Mouse (Mus musculus) MEL (cell line): ENCODE data around the gene Mesp2. TPM values are rescaled to one million over a fixed set of nuclear protein-coding genes. Genes with fewer than 3 reads are reported as not detected.

Experiments
- EP300 ChIP-seq, 2 experiments: IDR thresholded peaks; 2 replicates each; pipeline ENCODE4 v1.6.1; 2011; ENCODE audit warnings: improper control_type of control experiment in 2 of 2, low read length in 2 of 2, low read depth in 1 of 2, mild to moderate bottlenecking in 1 of 2
- HCFC1 ChIP-seq: IDR thresholded peaks from 2 replicates; pipeline ENCODE4 v1.6.1; 2012; ENCODE audit warnings: low read depth, mild to moderate bottlenecking, inconsistent platforms, low read length, improper control_type of control experiment, moderate library complexity
- MAFK ChIP-seq: IDR thresholded peaks from 2 replicates; pipeline ENCODE4 v1.6.1; 2011; ENCODE audit warnings: low read depth, mild to moderate bottlenecking, low read length, improper control_type of control experiment, borderline replicate concordance
- MAX ChIP-seq: IDR thresholded peaks from 2 replicates; pipeline ENCODE4 v1.6.1; 2011; ENCODE audit warnings: low read length, improper control_type of control experiment
- MXI1 ChIP-seq: IDR thresholded peaks from 2 replicates; pipeline ENCODE4 v1.6.1; 2011; ENCODE audit warnings: mild to moderate bottlenecking, low read depth, low read length, improper control_type of control experiment
- POLR2A ChIP-seq, 2 experiments: IDR thresholded peaks; 2 replicates each; pipeline ENCODE4 v1.6.1; 2011 to 2012; ENCODE audit warnings: low read length in 2 of 2, mild to moderate bottlenecking in 2 of 2, control low read depth in 1 of 2, improper control_type of control experiment in 1 of 2, low read depth in 1 of 2, moderate library complexity in 1 of 2; ENCODE audit not compliant: control insufficient read depth in 1 of 2, insufficient read depth in 1 of 2, poor library complexity in 1 of 2
- SIN3A ChIP-seq: IDR thresholded peaks from 2 replicates; pipeline ENCODE4 v1.6.1; 2012; ENCODE audit warnings: low read length, improper control_type of control experiment, inconsistent platforms
- TBP ChIP-seq: IDR thresholded peaks from 2 replicates; pipeline ENCODE4 v1.8.0; 2011; ENCODE audit warnings: low read depth, low read length, improper control_type of control experiment
- ZC3H11A ChIP-seq: IDR thresholded peaks from 2 replicates; pipeline ENCODE4 v1.6.1; 2012; ENCODE audit warnings: low read depth, mild to moderate bottlenecking, inconsistent platforms, low read length, improper control_type of control experiment
- ZNF384 ChIP-seq: IDR thresholded peaks from 2 replicates; pipeline ENCODE4 v1.6.1; 2012; ENCODE audit warnings: low read depth, mild to moderate bottlenecking, inconsistent platforms, low read length, improper control_type of control experiment
- polyA plus RNA-seq, 2 experiments: library from polyadenylated mRNA; stranded (reverse) in 1 of 2; unstranded in 1 of 2; fragments of >175 nt in 1 of 2; fragments of >200 nt in 1 of 2; gene quantifications; 2 replicates each; pipeline versions ENCODE4 v1.2.1 to v1.2.4; 2012; ENCODE audit warnings: low replicate concordance in 2 of 2, low read depth in 1 of 2; ENCODE audit not compliant: insufficient read length in 2 of 2, insufficient read depth in 1 of 2, missing spikeins in 1 of 2
- total RNA-seq: library from RNA; depleted of rRNA; stranded (reverse); fragments of 300-350 nt; gene quantifications from 2 replicates; pipeline ENCODE4 v1.2.3, GENCODE M21; 2012; rRNA removed

Mesp2 gene
- total and polyA plus RNA-seq, 3 experiments: not detected

DNA sequence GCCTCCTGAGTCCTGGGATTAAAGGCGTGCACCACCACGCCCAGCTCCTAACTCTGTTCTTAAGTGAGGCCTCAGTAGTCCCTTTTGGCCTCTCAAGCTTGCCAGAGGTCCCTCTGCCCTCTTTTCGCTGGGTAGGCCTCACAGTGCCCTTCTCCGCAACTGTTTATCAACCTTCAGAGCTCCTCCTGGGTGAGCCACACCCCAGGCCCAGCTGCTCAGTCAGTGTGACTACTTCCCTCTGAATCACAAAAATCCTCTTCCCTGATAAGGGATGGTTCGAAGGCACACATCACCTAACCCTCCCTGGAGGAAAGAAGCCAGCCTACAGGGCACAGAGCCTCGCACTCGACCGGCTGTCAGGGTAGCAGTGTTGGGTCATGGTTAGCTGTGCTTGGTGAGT, 51.3 kb downstream of the Mesp2 start (continued):
- peak; percentile 42; the same call in 1 of the 2 replicates for TF ChIP-seq SIN3A
- no peak for TF ChIP-seq ZC3H11A
- TF ChIP-seq HCFC1: no peak
- TF ChIP-seq ZNF384: no peak
- TF ChIP-seq MAX: no peak
- TF ChIP-seq MXI1: no peak
- TF ChIP-seq POLR2A (IDR thresholded peaks at IDR 0.05; ENCODE audit: control insufficient read depth in 1 of 2, insufficient read depth in 1 of 2, low read depth in 1 of 2, low read length in 2 of 2, poor library complexity in 1 of 2): no peak
- TF ChIP-seq TBP: 0 out of 2 replicates have a peak, but pooled peaks have one; percentile 19
- TF ChIP-seq MAFK: no peak
- peak in 1 of 2 experiments; percentile 24; a peak in 1 of 4 replicates for TF ChIP-seq EP300 (IDR thresholded peaks at IDR 0.05; ENCODE audit: low read depth in 1 of 2, low read length in 2 of 2)

Other genes starting within 250 kb of the Mesp2 start
- not detected in 2 replicates for gene Rhcg, start 193.1 kb upstream of the Mesp2 start, total RNA-seq
- gene Rhcg, start 193.1 kb upstream of the Mesp2 start, polyA plus RNA-seq: not detected
- gene Ticrr, start 150.5 kb upstream of the Mesp2 start, total RNA-seq: 10.6 and 12.9 TPM in 2 replicates
- 10 to 100 TPM; 23.8 to 55.6 TPM for gene Ticrr, start 150.5 kb upstream of the Mesp2 start, polyA plus RNA-seq
- gene Kif7, start 95.0 kb upstream of the Mesp2 start, total RNA-seq: 12.1 and 13.1 TPM in 2 replicates
- gene Kif7, start 95.0 kb upstream of the Mesp2 start, polyA plus RNA-seq: 10 to 100 TPM in 1 of 2 experiments, not detected in 1; 15.6 TPM
- gene Plin1, start 77.8 kb upstream of the Mesp2 start, total RNA-seq: 0.10 and 0.19 TPM in 2 replicates
- gene Plin1, start 77.8 kb upstream of the Mesp2 start, polyA plus RNA-seq: under 1 TPM in 1 of 2 experiments, not detected in 1; 0.08 TPM
- gene Pex11a, start 67.6 kb upstream of the Mesp2 start, total RNA-seq: 3.4 and 3.9 TPM in 2 replicates
- gene Pex11a, start 67.6 kb upstream of the Mesp2 start, polyA plus RNA-seq: 1 to 10 TPM in 1 of 2 experiments, not detected in 1; 8.7 TPM
- gene Wdr93, start 67.6 kb upstream of the Mesp2 start, total RNA-seq: 0.16 and 0.23 TPM in 2 replicates
- gene Wdr93, start 67.6 kb upstream of the Mesp2 start, polyA plus RNA-seq: under 1 TPM in 1 of 2 experiments, not detected in 1; 0.40 TPM
- not detected in 2 replicates for gene Mesp1, start 16.9 kb upstream of the Mesp2 start, total RNA-seq
- gene Mesp1, start 16.9 kb upstream of the Mesp2 start, polyA plus RNA-seq: not detected
- 7.6 and 11.2 TPM in 2 replicates for gene Anpep, start 50.3 kb downstream of the Mesp2 start, total RNA-seq
- gene Anpep, start 50.3 kb downstream of the Mesp2 start, polyA plus RNA-seq: 10 to 100 TPM; 40.2 to 77.2 TPM
- gene Ap3s2, start 109.9 kb downstream of the Mesp2 start, total RNA-seq: 8.3 and 8.6 TPM in 2 replicates
- gene Ap3s2, start 109.9 kb downstream of the Mesp2 start, polyA plus RNA-seq: 10 to 100 TPM; 18.2 to 91.2 TPM
- not detected in 2 replicates for gene Arpin, start 124.6 kb downstream of the Mesp2 start, total RNA-seq
- not detected for gene Arpin, start 124.6 kb downstream of the Mesp2 start, polyA plus RNA-seq
- 11.8 and 14.8 TPM in 2 replicates for gene Zfp710, start 214.1 kb downstream of the Mesp2 start, total RNA-seq
- 10 to 100 TPM in 1 of 2 experiments, not detected in 1; 19.1 TPM for gene Zfp710, start 214.1 kb downstream of the Mesp2 start, polyA plus RNA-seq